8 mouse cellular contexts compared by ENCODE assay signal in the genomic region with DNA sequence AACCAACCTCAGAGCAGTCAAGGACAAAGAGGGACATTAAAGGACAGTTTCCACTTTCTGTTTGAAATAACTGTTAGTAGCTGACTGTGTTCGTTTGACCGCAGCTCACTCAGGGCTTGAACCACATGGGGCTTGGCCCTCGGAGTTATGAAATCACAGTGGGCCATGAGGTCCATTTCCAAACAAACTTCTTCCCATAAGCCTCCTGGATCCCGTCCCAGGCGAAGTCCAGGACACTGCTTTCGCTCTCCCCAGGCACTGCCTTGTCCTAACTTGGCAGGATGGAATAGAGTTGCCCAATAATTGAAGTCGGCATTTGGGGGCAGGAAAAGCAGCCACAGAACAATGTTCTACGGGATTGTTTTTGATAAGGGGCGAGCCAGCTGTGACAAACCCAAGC.
DNase-seq lines count a peak whose midpoint lies in the region; ATAC-seq and TF ChIP-seq lines count a peak whose summit lies in the region.

No protein-coding gene starts in this region.

- DNase-seq in testis, postnatal 14 days (ENCODE audit: low spot score): peak; percentile 13
- DNase-seq in testis, postnatal 10 days (ENCODE audit: low spot score): no peak
- peak; percentile 33 for DNase-seq in fat pad, adult 2 months (ENCODE audit: extremely low read depth, low read depth, low spot score)
- DNase-seq in stomach, postnatal 0 days (ENCODE audit: low spot score): no peak
- DNase-seq in forebrain, embryonic 11.5 days (ENCODE audit: low spot score): no peak

- TF ChIP-seq EP300 in stomach, postnatal 0 days (optimal IDR thresholded peaks at IDR 0.05): no peak

- H3K27me3 ChIP-seq in limb, embryonic 15.5 days: no peaks in the 10 kb centered on the region
- H3K27me3 ChIP-seq in stomach, postnatal 0 days (ENCODE audit: control insufficient read depth, insufficient read depth, low read length): no peaks in the 10 kb centered on the region
- no peaks in the 10 kb centered on the region for H3K27me3 ChIP-seq in forebrain, embryonic 11.5 days (ENCODE audit: control insufficient read depth, insufficient read depth, low read length)
- no peaks in the 10 kb centered on the region for H3K27me3 ChIP-seq in intestine, embryonic 16.5 days (replicated peaks; ENCODE audit: control insufficient read depth, insufficient read depth, low read length)
- no peaks in the 10 kb centered on the region for H3K27me3 ChIP-seq in hindbrain, embryonic 16.5 days (replicated peaks; ENCODE audit: control insufficient read depth, insufficient read depth, low read length)

- H3K9ac ChIP-seq in limb, embryonic 15.5 days: no peak overlapping the region
- no peak overlapping the region for H3K9ac ChIP-seq in stomach, postnatal 0 days (ENCODE audit: low read length)
- no peak overlapping the region for H3K9ac ChIP-seq in forebrain, embryonic 11.5 days (ENCODE audit: low read length)
- H3K9ac ChIP-seq in intestine, embryonic 16.5 days (ENCODE audit: low read depth, low read length): no peak overlapping the region
- no peak overlapping the region for H3K9ac ChIP-seq in hindbrain, embryonic 16.5 days (ENCODE audit: low read depth, low read length)

- no peaks in the 10 kb centered on the region for H3K9me3 ChIP-seq in limb, embryonic 15.5 days
- H3K9me3 ChIP-seq in stomach, postnatal 0 days (ENCODE audit: control insufficient read depth, low read length): no peaks in the 10 kb centered on the region
- H3K9me3 ChIP-seq in forebrain, embryonic 11.5 days (ENCODE audit: control insufficient read depth, low read length): no peaks in the 10 kb centered on the region
- H3K9me3 ChIP-seq in intestine, embryonic 16.5 days (ENCODE audit: control insufficient read depth, low read length): no peaks in the 10 kb centered on the region
- H3K9me3 ChIP-seq in hindbrain, embryonic 16.5 days (ENCODE audit: control insufficient read depth, low read length): no peaks in the 10 kb centered on the region

- no peak overlapping the region for H3K4me3 ChIP-seq in limb, embryonic 15.5 days
- H3K4me3 ChIP-seq in stomach, postnatal 0 days (ENCODE audit: low read depth, low read length): no peak overlapping the region
- H3K4me3 ChIP-seq in forebrain, embryonic 11.5 days (ENCODE audit: low read depth, low read length): no peak overlapping the region
- no peak overlapping the region for H3K4me3 ChIP-seq in intestine, embryonic 16.5 days (ENCODE audit: low read length)
- H3K4me3 ChIP-seq in hindbrain, embryonic 16.5 days (ENCODE audit: low read length): no peak overlapping the region

- peaks cover 16% of the 10 kb centered on the region for H3K4me1 ChIP-seq in limb, embryonic 15.5 days
- no peaks in the 10 kb centered on the region for H3K4me1 ChIP-seq in stomach, postnatal 0 days (replicated peaks; ENCODE audit: control insufficient read depth, insufficient read depth)
- H3K4me1 ChIP-seq in forebrain, embryonic 11.5 days (replicated peaks; ENCODE audit: control insufficient read depth, insufficient read depth, low read length): no peaks in the 10 kb centered on the region
- no peaks in the 10 kb centered on the region for H3K4me1 ChIP-seq in intestine, embryonic 16.5 days (ENCODE audit: control insufficient read depth, insufficient read depth, low read length)
- H3K4me1 ChIP-seq in hindbrain, embryonic 16.5 days (ENCODE audit: control insufficient read depth, insufficient read depth, low read depth, low read length): no peaks in the 10 kb centered on the region

- WGBS in limb, embryonic 15.5 days: 56% methylated on average over 9 of the region's 9 CpGs
- WGBS in stomach, postnatal 0 days: 37% methylated on average over 9 of the region's 9 CpGs
- WGBS in forebrain, embryonic 11.5 days: 85% methylated on average over 9 of the region's 9 CpGs
- 66% methylated on average over 9 of the region's 9 CpGs for WGBS in intestine, embryonic 16.5 days
- WGBS in hindbrain, embryonic 16.5 days: 70% methylated on average over 9 of the region's 9 CpGs

- peak overlapping the region; percentile 62; the same call in 1 of the 2 replicates for H3K27ac ChIP-seq in limb, embryonic 15.5 days
- peak overlapping the region; percentile 78 for H3K27ac ChIP-seq in stomach, postnatal 0 days (replicated peaks)
- no peak overlapping the region for H3K27ac ChIP-seq in forebrain, embryonic 11.5 days (ENCODE audit: low read depth, low read length)
- H3K27ac ChIP-seq in intestine, embryonic 16.5 days (ENCODE audit: low read length): no peak overlapping the region
- H3K27ac ChIP-seq in hindbrain, embryonic 16.5 days (ENCODE audit: low read depth, low read length): no peak overlapping the region

- H3K36me3 ChIP-seq in limb, embryonic 15.5 days: no peaks in the 10 kb centered on the region
- no peaks in the 10 kb centered on the region for H3K36me3 ChIP-seq in stomach, postnatal 0 days (ENCODE audit: control insufficient read depth, insufficient read depth, low read length)
- H3K36me3 ChIP-seq in forebrain, embryonic 11.5 days (ENCODE audit: control insufficient read depth, insufficient read depth, low read length): no peaks in the 10 kb centered on the region
- H3K36me3 ChIP-seq in intestine, embryonic 16.5 days (ENCODE audit: control insufficient read depth, insufficient read depth, low read length): no peaks in the 10 kb centered on the region
- H3K36me3 ChIP-seq in hindbrain, embryonic 16.5 days (ENCODE audit: control insufficient read depth, insufficient read depth, low read length): no peaks in the 10 kb centered on the region

- no peak for ATAC-seq in limb, embryonic 15.5 days (ENCODE audit: insufficient number of reproducible peaks, low FRiP score, low TSS enrichment, low read depth)
- peak; percentile 38; the same call in 1 of the 2 replicates for ATAC-seq in stomach, postnatal 0 days (ENCODE audit: low FRiP score, low TSS enrichment)
- no peak for ATAC-seq in forebrain, embryonic 11.5 days (replicated peaks; ENCODE audit: low FRiP score)
- ATAC-seq in intestine, embryonic 16.5 days: no peak
- ATAC-seq in hindbrain, embryonic 16.5 days: no peak

- no peak overlapping the region for H3K4me2 ChIP-seq in limb, embryonic 15.5 days
- no peak overlapping the region for H3K4me2 ChIP-seq in stomach, postnatal 0 days (replicated peaks; ENCODE audit: low read depth)
- no peak overlapping the region for H3K4me2 ChIP-seq in forebrain, embryonic 11.5 days (ENCODE audit: low read depth, low read length, severe bottlenecking)
- no peak overlapping the region for H3K4me2 ChIP-seq in intestine, embryonic 16.5 days (ENCODE audit: low read depth, low read length)
- no peak overlapping the region for H3K4me2 ChIP-seq in hindbrain, embryonic 16.5 days (ENCODE audit: low read length)

- no peak for TF ChIP-seq CTCF in stomach, postnatal 0 days (IDR thresholded peaks at IDR 0.05; ENCODE audit: low read depth)

Comparison
In these comparisons a context has a peak if more than half of its experiments do, and no peak if none do; other contexts are left out.
1. DNase-seq: peak in testis, postnatal 14 days (single experiment) and fat pad, adult 2 months (single experiment); none in testis, postnatal 10 days (single experiment), stomach, postnatal 0 days (single experiment) and forebrain, embryonic 11.5 days (single experiment).
2. H3K27ac ChIP-seq: peak in limb, embryonic 15.5 days (single experiment) and stomach, postnatal 0 days (single experiment); none in forebrain, embryonic 11.5 days (single experiment), intestine, embryonic 16.5 days (single experiment) and hindbrain, embryonic 16.5 days (single experiment).